Mouse (Mus musculus) adipocyte (in vitro differentiated cells): ENCODE measurements at regions not wholly inside any gene's neighbourhood (a gene's known extent, or its start where the extent isn't known, plus 50 kb on each side); places are given as distances from the start of the nearest gene placed in this dataset.

Experiments used
- DNase-seq: peaks from one replicate; pipeline ENCODE4 v3.0.0-alpha.2; 2016; ENCODE audit warnings: low spot score

DNA sequence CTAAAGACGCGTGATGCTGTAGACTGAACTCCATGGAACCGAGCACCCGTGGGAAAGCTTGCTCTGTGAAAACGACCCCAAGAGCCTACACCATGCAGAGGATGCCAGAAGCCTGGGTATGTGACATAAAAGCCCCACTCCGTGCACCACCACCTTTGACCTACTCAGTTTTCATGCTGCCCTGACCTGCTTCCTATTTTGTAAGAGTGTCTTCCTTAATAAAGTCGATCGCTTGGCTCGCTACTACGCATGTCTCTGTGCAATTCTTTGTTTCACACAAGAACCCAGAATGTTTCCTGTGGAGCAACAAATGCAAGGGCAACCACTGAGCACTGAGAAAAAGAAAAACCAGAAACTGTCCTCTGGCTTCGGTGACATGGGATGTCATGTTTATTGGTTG is 60.5 kb downstream of the Sec61b start:
- DNase-seq: no peak

DNA sequence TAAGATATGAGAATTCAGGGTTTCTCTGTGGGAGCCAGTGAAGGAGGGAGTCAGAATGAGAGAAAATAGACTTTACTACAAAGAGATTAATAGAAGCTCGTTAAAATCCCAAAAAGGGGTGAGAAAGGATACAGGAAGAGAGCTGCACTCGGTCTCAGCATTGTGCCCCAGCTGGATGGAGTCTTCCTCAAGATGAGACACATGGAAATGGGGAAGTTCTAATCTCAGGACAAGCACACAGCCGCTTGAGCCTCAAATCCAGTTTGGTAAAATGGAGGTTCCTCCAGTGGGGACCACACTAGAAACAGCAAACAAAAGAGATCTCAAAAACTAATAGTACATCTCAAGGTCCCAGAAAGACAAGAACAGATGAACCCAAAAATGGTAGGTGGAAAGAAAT is 93.2 kb downstream of the Sec61b start:
- DNase-seq: no peak

DNA sequence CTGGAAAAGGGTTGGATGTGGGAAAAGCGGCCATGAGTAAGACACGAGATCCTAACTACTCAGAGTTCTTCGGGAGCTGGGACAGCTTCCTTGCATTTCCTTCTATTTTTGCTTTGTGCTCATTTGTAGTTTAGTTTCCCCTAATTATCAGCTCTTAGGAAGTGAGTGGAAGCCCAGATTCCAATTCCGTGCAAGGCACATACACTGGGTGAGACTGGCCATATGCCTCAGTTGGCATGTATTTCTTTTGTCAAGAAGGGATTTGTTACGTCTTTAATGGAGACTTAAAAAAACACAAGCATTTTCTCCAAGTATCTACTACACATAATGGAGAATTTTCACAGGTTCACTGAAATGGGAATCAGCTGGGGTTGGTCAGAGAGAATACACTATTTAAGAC is 96.4 kb downstream of the Sec61b start:
- DNase-seq: no peak

DNA sequence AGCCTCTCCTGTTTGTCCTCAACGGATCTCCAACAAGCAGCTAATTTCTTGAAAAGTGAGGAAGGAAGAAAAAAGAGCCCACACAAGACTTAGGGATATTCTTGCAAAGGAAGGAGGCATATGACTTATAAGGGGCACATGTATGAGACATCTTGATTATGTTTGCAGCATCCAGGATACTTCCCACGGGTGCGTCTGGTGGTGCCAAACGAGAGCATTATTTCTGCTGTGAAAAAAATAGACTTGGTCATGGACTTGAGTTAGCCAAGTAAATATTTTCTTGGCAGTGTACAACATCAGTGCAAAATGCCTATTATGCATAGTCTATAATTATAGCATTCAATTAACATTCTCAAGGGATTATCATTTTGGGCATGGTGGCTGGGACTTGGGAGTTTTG is 101.6 kb downstream of the Sec61b start:
- DNase-seq: no peak

DNA sequence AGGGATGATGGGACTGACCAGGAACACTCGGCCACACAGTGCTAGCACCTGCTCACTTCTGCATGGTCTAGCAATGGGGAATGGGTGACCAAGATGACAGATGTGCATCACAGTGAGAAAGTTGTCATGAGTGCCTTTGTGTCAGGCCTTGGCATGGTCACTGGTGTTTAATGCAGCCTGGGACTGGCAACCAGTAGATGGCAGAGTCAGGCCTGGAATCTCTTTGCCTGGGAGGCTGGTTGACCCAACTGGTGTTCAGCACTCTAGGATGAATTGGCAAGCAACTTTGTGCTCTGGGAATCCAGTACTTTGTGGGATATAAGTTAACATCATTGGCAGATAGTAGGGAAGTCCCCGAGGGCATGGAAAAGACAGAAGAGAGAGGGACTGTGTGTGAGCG is 103.0 kb downstream of the Sec61b start:
- peak; percentile 30 for DNase-seq

DNA sequence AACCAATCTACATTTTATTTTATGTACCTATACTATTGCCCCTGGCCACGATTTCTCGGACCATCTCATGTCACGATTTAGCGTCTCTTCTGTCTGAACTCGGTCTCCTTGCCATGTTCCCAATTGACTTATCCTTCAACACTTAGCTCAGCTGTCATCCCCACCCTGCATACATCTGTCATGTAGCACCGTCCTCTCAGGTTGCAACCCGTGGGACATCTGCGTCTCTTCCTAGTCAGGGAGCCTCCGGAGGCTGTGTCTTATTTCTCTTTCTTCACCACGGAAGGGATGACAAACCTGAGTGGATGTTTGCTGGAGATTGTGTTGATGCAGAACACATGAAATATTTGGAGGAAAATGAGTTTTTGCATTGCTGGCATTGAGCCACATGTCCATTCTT is 104.2 kb downstream of the Sec61b start:
- no peak for DNase-seq

DNA sequence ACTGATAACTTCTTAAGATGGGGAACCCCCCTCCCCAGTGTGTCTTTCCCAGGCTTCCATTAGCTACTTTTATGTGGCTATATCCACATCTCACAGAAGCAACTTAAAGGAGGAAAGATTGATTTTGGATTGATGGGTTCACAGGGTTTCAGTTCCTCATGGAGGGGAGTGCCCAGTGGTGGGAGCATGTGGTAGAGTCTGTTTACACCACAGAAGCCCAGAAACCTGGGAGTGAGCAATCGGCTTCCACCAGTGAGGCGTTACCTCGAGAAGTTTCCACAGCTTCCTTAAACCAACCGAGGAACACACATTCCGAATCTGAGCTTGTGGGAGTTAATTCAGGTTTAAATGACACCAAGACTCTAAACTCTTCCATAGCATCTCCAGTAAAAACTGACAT is 106.1 kb downstream of the Sec61b start:
- no peak for DNase-seq

DNA sequence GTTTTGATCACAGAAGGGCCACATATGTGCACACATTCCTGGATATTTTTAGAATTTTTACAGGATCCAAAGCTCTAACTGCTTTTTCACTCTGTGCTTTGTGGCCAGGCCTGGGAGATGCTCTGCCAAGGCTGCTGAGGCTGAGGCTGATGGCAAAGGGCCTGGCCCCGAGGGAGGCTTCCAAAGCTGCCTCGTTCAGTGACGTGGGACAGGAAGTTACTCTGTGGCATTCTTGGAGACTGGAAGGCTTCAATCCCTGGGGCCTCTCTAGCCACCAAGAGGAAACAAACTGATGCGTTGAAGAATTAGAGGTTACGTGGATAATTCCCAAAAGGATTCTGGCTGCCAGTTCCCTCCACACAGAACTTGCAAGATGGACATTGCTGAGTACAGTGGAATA is 112.8 kb downstream of the Sec61b start:
- no peak for DNase-seq

DNA sequence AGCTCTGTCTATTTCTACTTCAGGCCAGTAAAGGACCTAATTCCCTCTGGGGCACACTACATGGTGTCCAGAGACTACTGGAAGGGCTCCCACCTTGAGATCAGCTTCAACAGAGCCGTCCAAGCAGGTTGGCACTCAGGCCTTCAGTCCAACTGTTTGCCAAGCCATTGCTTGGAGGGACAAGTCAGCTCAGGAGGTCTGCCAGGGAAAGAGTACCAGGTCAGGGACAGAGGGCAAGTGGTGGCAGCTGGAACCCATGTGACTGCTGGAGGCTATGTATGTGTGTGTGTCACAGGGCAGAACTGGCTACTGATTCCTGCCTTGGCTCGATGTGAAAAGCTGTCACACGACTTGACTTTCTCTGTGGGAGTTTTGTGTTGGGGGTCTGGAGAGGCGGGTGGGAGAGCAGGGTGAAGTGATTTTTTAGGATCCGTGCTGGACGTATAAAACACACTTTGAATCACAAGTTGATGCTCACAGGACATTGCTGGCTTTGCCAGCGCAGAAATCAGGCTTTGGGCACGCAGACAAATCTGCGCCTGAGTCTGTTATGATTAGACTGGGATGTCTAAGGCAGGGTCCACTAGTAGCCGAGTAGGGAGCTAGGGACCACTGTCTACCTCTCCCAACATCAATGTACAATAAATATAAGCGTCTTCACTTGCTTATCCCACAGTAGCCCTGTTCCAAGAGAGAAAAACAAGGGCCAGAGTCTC is 118.0 kb downstream of the Sec61b start:
- DNase-seq: peak; percentile 30

DNA sequence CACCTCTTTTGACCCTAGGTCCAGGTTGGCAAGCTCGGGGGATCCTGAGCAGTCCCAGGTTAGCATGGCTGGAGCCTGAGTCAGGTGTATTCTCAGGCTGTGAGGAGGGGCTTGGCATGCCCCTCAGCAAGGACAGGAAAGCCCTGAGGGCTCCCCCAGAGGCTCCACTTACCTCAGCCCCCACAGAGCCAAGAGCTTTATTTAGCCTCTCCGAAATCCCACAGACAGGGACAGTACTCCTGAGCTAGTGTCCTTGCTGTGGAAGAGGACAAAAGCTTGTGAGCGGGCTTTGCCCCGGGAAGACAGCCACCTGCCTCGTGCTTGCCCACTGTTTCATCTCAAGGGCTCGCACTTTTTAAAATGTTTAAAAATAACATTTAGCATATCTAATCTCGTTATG is 118.7 kb downstream of the Sec61b start:
- DNase-seq: no peak

DNA sequence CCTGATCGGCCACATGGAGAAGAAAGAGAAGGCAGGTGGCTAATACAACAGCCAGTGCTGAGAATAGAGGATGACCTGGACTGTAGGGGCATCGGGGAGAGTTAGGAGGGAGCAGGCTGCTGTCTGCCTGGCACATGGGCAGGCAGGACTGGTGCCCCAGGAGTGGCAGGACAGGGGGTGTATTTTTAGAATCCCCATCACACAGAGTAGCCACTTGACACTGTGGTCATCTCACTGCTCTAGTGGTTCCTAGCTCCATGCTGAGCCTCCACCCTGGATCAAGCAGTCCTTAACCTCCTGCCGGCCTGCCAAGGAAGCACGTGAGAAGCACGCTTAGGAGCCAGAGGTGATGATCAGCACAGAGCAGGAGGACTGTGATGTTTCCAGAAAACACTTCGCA is 119.7 kb downstream of the Sec61b start:
- no peak for DNase-seq

DNA sequence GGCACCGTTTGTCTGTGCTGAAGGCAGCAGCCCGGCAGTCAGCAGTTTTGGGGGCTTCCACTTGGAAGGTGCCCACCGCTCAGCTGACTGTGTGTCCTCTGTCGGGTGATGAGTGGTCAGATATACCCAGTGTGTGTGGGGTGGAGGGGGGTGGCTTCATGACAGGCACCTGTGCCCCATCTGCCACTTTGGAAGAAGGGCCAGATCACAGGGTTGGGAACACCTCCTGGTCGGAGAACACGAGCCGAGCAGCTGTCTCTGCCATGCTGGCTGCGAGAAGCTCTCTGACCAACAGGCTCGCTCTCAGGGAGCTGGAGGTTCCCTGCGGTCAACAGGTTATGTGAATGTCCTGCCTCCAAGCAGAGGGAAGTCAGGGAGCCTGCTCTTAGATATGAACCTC is 121.4 kb downstream of the Sec61b start:
- no peak for DNase-seq

DNA sequence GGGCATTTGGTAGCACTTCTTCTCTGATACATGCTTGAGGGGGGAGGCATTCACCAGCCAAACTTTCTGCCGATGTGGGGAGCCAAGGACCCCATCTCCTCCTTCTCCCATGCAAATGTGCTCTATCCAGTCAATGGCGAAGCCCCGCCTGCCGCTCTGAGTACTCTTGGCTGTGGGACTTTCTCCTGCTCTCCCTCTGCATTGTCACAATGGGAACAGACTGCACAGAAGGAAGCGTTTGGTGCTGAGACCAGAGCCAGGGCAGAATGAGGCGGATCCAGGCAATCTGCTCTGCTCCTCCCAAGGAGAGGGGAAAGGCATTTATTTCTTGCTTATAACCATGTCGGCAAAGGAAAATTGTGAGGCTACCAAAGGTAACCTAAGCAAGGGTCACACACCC is 123.1 kb downstream of the Sec61b start:
- no peak for DNase-seq

DNA sequence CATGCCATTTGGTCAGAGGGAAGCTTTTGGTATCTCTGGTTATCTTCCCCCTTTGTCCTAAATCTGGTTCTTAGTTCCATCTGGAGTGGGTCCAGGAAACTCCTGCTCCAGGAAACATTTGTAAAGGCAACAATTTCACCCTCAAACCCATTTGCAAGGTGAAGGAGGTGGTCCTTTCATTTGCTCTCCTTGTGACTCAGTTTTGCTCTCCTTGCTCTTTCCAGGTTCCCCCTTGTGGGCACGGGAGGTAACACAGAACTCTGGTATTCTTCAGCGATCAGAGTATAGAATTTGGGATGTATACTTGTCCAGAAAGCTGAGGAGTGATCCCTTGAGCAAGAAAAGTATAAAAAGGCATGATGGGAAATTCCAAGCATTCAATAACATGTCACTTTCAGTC is 123.8 kb downstream of the Sec61b start:
- DNase-seq: peak; percentile 11

DNA sequence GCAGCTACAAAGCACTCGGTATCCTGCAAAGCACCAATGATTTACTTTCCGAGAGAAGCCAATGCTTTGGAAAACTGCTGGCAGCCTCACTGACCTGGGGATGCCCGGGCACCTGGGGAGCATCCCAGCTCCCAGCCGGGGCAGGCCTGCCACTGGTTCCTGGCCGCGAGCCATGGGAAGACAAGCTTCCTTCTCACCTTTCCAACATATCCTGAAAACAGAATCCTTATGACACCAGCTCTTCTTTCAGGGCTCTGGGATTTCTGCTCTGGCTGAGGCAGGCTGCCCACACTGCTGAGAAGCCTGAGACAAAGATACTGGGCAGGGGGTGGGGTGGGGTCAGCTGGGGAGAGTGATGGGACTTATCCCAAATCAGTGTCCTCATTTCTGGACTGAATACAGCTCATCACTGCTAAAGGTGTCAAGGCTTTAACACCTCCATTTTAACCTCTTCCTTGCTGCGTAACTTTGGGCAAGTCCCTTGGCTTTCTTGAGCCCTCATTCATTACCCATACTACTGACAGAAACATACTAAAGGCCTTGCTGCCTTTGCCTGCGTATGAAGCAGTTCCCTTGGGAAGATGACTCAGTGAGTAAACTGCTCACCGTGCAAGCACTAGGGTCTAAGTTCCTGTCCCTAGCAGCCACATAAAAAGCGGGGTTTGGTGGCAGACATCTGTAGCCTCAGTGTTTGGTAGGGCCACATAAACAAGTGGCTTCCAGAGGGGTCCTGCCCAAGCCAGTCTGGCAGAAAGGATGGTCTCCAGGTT is 127.0 kb downstream of the Sec61b start:
- DNase-seq: no peak

DNA sequence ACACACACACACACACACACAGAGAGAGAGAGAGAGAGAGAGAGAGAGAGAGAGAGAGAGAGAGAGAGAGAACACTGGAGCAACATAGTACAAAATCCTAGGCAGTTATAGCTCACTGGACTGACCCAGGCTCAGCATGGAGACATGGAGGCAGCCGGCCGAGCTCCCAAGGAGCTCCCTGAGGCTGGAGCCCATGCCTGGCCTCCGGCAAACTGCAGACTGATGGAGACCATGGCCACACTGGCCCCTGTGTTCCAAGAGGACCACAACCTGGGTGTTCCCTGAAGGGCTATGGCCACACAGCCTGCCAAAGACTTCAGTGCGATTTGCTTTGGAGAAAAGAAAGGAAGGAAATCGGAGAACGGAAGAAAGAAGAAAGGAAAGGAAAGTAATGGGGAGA is 128.9 kb downstream of the Sec61b start:
- no peak for DNase-seq

DNA sequence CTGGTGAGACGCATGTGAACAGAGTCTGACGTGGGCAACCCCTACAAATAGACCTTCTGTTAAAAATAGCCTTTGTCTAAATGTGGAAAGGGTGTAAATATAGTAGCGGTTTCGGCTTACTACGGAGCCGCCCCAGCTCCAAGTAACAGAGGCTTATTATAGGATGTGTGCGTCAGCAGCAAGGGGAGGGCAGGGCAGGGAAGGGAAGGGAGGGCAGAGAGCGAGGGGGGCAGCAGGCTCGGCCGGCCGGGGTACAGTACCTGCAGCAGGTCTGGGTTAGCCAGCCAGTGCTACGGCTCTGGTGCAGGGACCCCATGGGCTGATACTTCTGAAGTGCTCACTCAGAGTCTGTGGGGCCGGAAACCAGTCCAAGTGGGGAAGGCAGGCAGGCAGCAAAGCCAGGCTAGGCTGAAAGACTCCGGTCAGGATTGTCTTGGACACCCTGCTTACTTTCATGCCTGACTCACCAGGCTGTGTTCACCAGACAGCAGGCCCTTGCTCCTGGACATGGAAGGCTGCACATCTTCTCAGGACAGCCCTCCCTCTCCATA is 129.5 kb downstream of the Sec61b start:
- no peak for DNase-seq

DNA sequence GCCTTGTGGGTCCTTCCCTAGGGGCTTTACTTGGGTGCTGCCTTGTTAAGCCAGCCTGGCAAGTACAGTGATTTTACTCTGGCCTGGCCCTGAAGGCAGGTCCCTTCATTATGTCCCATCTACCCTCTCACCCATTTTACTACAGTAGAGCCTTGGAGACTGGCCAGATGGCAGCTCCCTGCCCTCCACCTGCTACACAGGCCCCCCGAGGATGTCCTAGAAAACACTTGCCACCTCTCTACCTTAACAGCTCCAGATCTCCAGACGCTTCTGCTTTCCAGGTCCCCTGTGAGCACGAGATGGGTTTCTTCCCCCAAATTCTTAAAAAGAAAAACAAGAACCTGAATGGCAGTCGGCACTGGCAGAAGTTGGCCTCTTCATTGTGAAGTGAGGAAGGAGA is 131.2 kb downstream of the Sec61b start:
- DNase-seq: no peak

DNA sequence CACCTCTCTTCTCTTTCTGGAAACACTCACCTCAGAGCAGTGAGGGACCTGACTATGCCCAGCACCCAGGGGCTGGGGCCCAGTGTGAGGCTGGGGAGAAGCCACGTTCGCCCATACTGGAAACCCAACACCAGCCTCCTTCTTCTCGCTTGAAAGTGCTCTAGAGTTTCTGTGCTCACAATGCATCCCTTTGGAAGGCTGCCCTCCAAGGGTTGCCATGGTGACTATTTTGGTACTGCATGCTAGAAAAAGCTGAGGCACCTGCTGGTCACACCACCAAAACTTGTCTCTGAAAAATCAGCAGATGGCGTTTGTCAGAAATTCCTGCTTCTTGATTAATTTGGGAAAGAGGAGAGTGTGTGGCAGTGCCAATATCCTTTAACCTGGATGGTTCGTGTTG is 134.2 kb downstream of the Sec61b start:
- DNase-seq: no peak

DNA sequence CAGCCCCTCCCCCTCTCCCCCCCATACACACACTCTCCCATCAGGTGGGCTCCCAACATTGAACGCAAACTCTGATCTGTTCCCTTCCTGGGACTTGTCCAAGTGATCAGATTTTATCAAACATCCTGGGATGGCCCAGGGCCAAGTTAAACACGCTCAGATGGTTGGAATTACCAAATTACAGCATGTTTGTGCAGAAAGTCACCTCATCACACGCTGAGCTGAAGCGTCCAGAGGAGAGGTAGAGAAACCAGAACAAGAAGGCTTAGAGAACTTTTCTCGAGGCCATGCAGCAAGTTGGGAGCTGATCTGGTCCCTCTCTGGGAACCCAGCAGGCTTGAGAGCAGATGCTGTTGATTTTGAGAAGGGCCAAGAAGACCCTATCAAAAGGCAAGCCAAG is 136.5 kb downstream of the Sec61b start:
- no peak for DNase-seq

DNA sequence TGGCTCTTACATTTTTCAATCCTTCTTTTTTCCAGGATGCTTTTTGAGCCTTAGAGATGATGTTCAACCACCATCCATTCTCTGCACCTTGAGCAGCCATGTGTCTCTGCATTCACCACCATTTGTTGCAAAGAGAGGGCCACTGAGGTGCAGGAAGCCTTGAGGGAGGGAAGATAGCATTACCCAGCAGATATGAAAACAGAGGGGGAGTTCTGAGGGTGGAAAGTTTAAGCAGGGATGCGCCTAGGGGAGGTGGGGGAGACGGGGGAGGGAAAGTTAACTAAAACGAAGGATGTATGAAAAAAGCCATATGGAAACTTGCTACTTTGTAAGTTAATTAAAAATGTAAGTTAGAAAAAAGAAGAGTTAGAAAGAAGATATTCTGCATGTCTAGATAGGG is 142.1 kb downstream of the Sec61b start:
- DNase-seq: no peak

DNA sequence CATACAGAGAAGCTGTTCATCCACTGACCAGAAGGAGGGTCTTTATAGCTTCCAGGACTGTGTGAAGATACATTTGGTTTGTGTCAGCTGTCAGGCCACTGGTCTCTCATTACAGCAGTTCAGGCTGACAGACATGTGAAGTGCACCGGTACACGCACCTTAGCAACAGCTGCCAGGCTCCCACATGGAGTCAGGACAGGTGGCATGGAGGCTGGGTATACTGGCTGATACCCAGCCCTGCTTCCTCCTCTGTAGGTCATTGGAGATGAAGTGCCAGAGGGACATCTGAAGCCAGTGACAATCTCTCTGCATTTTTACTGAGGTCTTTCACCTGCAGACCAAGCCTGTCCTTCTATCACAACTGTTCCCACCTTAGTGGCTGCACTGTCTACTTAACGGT is 146.2 kb downstream of the Sec61b start:
- no peak for DNase-seq

DNA sequence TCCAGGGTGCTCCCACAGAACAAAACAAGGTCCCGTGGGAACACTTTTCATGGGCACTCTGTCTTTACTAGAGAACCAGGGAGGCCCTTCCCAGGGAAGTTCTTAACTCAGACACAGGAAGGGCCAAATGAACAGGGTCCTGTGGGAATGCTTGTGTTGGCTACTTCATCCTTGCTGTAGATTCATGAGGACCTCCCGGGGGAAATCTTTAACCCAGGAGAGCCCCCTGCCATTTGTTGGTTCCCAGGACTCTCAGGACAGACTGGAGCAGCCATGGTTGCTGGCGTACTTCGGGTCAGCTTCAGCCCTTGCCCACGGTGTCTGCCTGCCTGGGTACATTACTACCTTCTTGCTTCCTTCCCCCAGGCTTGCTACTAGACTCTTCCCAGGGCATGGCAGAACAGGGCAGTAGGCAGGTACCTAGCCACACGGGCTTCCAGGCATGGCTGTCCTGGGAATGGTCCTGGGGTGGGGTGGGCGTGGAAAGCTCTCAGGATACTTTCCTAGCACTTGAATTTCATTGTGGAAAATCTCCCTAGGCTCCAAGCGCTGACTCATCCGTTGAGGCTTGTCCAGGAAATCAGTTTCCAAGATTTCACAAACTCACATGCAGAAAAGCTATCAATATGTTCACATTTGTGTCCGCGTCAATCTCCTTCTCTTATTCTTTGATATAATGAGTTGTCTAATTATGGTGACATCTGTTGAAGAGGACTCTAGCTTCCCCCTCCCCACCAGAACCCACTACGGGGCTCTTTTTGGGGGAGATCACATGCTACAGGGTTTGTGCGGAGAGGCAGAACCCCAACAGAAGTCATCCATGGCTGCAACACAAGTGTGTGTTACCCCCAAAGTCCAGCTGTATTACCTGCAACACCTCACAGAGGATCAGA is 148.6 kb downstream of the Sec61b start:
- DNase-seq: no peak
